Mouse (Mus musculus) layer of hippocampus, adult 2 months (tissue): ENCODE data around the gene Ndufaf2. TPM values are rescaled to one million over a fixed set of nuclear protein-coding genes. Genes with fewer than 3 reads are reported as not detected.

Experiments
- DNase-seq, 2 experiments: peaks; one replicate each; pipeline ENCODE4 v3.0.0; 2022; ENCODE audit warnings: low spot score in 2 of 2
- H3K27ac ChIP-seq: fragments of 200-600 bp; 2 replicates; pipeline ENCODE4 v1.8.1; 2022
- H3K4me3 ChIP-seq: fragments of 200-600 bp; 2 replicates; pipeline ENCODE4 v1.8.1; 2022; ENCODE audit warnings: mild to moderate bottlenecking
- CTCF ChIP-seq: fragments of 200-600 bp; conservative IDR thresholded peaks from 2 replicates; pipeline ENCODE4 v1.8.1; 2022; ENCODE audit warnings: antibody characterized with exemption, mild to moderate bottlenecking, moderate library complexity
- total RNA-seq, 2 experiments: library from RNA; stranded (reverse); gene quantifications; 2 replicates each; pipeline ENCODE4 v1.2.3; 2021

Gene Ndufaf2
- total RNA-seq, 2 experiments from 2014 or later = 21.5 to 24.2 TPM

DNA sequence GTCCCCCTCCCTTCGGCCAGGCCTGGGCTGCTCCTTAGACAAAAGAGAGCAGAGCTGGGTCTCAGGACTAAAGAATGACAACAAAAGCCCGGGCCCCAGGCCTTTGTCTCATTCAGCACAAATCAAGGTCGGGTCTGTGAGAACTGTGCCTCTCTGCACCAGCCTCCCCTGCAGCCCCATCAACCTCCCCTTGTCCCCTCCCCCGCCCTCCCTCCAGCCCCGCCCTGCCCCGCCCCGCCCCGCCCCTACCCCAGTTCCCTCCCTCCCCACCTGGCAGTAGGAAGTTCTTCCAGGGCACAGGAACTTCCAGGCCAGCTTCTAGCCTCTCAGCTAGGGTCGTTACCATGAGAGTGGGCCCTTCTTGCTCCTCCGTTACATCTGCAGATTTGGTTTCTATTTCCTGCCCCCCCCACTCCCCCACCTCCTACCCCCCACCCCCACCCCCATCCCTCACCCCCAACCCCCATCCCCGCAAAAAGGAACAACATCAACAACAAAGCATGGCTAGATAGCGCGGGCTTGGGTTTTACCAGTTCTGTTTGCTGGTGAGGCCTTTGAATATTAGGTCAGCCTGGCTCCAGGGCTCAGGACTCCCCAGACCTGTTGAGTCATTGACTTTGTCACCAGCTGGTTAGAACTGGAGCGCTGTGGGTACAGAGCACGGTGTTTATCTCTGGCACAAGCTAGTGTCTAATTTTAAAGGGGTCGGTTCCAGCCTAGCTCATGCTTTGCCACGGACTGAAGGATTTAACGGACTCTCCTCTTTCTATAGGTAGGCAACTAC, 202.9 kb downstream of the Ndufaf2 start:
- Histone ChIP-seq H3K27ac (no peak overlapping the region), H3K4me3 (no peak overlapping the region)
- no peak for TF ChIP-seq CTCF

GRCm38 (mm10) chr13:107954445-107955261, 203.8 kb downstream of the Ndufaf2 start:
- DNase-seq = no peak
- H3K4me3 ChIP-seq = no peak overlapping the region
- H3K27ac ChIP-seq = peak overlapping the region; percentile 28; the same call in 1 of the 2 replicates
- no peak for TF ChIP-seq CTCF

More for the DNA sequence above, 202.9 kb downstream of the Ndufaf2 start:
- DNase-seq = no peak

DNA sequence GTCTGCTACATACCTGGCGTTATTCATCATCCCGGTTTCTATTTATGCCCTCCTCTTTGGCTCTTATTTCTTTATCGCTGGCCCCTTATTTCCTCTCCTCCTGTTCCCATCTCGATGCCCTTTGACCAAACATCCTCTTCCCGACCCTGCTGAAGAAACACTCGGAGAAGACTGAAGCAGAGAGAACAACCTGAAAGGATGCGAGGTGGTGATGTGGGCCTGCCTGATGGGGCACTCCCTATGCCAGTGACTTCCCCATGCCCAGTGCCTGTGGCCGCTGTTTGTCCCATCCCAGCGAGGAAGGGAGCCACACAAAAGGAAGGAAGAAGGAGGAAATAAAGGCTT, 204.4 kb downstream of the Ndufaf2 start:
- no peak for DNase-seq
- H3K27ac ChIP-seq = peak overlapping the region; percentile 14; the same call in 1 of the 2 replicates
- H3K4me3 ChIP-seq = no peak overlapping the region
- TF ChIP-seq CTCF = no peak

Other genes starting within 250 kb of the Ndufaf2 start
- 10 to 100 TPM; 58.8 to 60.0 TPM for gene Smim15, start 114.2 kb downstream of the Ndufaf2 start, total RNA-seq
- gene Ercc8, start 108 bp upstream of the Ndufaf2 start, total RNA-seq = 10 to 100 TPM; 17.1 to 18.3 TPM
- 1 to 10 TPM; 5.1 to 5.8 TPM for gene Elovl7, start 55.8 kb upstream of the Ndufaf2 start, total RNA-seq
- under 1 TPM; 0.33 to 0.34 TPM for gene Depdc1b, start 157.7 kb upstream of the Ndufaf2 start, total RNA-seq